Mouse (Mus musculus) thymus, adult 2 months (tissue): ENCODE data around the gene Steap3. TPM values are rescaled to one million over a fixed set of nuclear protein-coding genes. Genes with fewer than 3 reads are reported as not detected.

ENCODE experiments used
- DNase-seq: peaks from one replicate; pipeline ENCODE4 v3.0.0; 2021
- H3K27ac ChIP-seq: fragments of 200-500 bp; 2 replicates; pipeline ENCODE4 v1.5.1; 2012; ENCODE audit warnings: low read length, control low read depth; ENCODE audit not compliant: control insufficient read depth, insufficient read depth
- H3K27me3 ChIP-seq: fragments of 200-500 bp; 2 replicates; pipeline ENCODE4 v1.6.1; 2012; ENCODE audit warnings: mild to moderate bottlenecking, low read length, moderate library complexity, mixed read lengths; ENCODE audit not compliant: control insufficient read depth, insufficient read depth
- H3K36me3 ChIP-seq: fragments of 200-500 bp; 2 replicates; pipeline ENCODE4 v1.6.1; 2012; ENCODE audit warnings: mild to moderate bottlenecking, low read length, moderate library complexity; ENCODE audit not compliant: control insufficient read depth, insufficient read depth
- H3K4me1 ChIP-seq: fragments of 200-500 bp; replicated peaks from 2 replicates; pipeline ENCODE4 v1.6.1; 2012; ENCODE audit warnings: low read length; ENCODE audit not compliant: control insufficient read depth, insufficient read depth
- H3K4me3 ChIP-seq: fragments of 200-500 bp; 2 replicates; pipeline ENCODE4 v1.5.1; 2012; ENCODE audit warnings: mild to moderate bottlenecking, low read length, control low read depth, moderate library complexity; ENCODE audit not compliant: control insufficient read depth, insufficient read depth
- CTCF ChIP-seq: fragments of 200-500 bp; IDR thresholded peaks from 2 replicates; pipeline ENCODE4 v1.5.1; 2012; ENCODE audit warnings: mild to moderate bottlenecking, control low read depth, low read length, moderate library complexity, borderline replicate concordance; ENCODE audit not compliant: control insufficient read depth, poor library complexity, insufficient read depth; ENCODE audit errors: extremely low read depth
- POLR2A ChIP-seq: fragments of 200-500 bp; IDR thresholded peaks from 2 replicates; pipeline ENCODE4 v1.6.1; 2012; ENCODE audit warnings: mild to moderate bottlenecking, low read length, control low read depth, moderate library complexity; ENCODE audit not compliant: control insufficient read depth, poor library complexity, insufficient read depth; ENCODE audit errors: extremely low read depth
- WGBS: fragments of 180-500 bp; shearing (Covaris S2); methylation state at CpG from one replicate; pipeline ENCODE4 v1.1.7; 2018; 5-methylcytosine and 5-hydroxymethylcytosine counted together
- polyA plus RNA-seq: library from polyadenylated mRNA; depleted of rRNA; stranded (reverse); fragments of >200 nt; gene quantifications from 2 replicates; pipeline ENCODE4 v1.2.3, GENCODE M21; 2012

Steap3 gene
- polyA plus RNA-seq, 1 experiment = 24.2 TPM

DNA sequence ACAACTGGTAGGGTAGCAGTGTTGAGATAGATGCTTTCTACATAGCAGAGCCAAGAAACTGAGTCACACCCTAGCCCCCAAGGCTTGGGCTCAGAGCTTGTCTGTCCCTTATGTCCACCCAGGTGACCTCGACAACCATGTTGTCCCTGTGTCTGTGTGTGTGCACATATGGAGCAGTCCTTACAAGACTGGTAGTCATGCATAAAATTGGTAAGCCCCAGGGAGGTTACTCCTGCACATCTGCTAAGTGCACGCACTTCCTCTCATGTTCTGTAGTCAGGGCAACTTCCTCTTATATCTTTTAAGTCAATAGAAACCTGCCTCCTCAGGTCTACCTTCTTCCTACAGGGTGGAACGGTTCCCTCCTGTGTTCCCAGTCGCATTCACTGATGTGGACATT, 97.5 kb downstream of the Steap3 start:
- WGBS = 58% methylated on average over 4 of the region's 4 CpGs
- H3K4me1 ChIP-seq = no peaks in the 10 kb centered on the region
- H3K36me3 ChIP-seq = no peaks in the 10 kb centered on the region
- H3K27me3 ChIP-seq = no peaks in the 10 kb centered on the region
- TF ChIP-seq POLR2A (no peak), CTCF (no peak)
- no peak overlapping the region for H3K27ac ChIP-seq
- no peak overlapping the region for H3K4me3 ChIP-seq
- no peak for DNase-seq

DNA sequence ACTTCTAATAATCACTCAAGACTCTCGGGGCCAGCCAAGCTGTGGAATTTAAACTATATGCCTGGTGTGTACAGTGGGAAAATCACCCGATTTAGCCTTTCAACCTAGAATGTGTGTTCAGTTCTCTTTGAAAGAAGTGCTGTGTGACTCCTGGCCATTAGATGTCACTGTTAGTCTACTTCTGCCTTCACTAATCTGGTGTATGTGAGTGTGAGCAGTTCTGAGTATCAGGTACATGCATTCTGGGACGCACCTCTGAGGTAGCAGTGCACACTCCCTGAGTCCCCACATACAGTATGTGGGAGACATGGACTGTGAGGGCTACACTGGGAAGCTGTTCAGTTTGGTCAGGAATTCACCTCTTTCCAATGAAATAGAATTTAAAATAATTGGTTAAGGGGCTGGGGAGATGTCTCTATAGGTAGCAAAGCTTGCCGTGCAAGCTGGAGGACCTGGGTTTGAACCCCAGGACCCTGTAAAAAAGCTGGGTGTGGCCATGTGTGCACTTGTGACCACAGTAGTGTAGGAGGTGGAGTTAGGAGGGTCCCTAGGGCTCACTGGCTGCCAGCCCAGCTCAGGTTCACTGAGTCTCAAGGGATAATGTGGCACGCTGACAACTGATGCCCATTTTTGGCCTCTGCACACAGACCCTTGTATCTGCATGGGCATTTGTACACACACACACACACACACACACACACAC, 100.5 kb downstream of the Steap3 start:
- Histone ChIP-seq H3K4me1 (no peaks in the 10 kb centered on the region), H3K27me3 (no peaks in the 10 kb centered on the region), H3K36me3 (no peaks in the 10 kb centered on the region), H3K27ac (no peak overlapping the region), H3K4me3 (no peak overlapping the region)
- 81% methylated on average over 5 of the region's 5 CpGs for WGBS
- no peak for TF ChIP-seq POLR2A
- no peak for TF ChIP-seq CTCF
- no peak for DNase-seq

GRCm38 (mm10) chr1:120170307-120170706, 102.2 kb downstream of the Steap3 start:
- 88% methylated on average over 7 of the region's 7 CpGs for WGBS
- no peak for DNase-seq
- Histone ChIP-seq H3K36me3 (no peaks in the 10 kb centered on the region), H3K4me3 (no peak overlapping the region), H3K27ac (no peak overlapping the region), H3K4me1 (no peaks in the 10 kb centered on the region), H3K27me3 (no peaks in the 10 kb centered on the region)
- TF ChIP-seq CTCF (no peak), POLR2A (no peak)

DNA sequence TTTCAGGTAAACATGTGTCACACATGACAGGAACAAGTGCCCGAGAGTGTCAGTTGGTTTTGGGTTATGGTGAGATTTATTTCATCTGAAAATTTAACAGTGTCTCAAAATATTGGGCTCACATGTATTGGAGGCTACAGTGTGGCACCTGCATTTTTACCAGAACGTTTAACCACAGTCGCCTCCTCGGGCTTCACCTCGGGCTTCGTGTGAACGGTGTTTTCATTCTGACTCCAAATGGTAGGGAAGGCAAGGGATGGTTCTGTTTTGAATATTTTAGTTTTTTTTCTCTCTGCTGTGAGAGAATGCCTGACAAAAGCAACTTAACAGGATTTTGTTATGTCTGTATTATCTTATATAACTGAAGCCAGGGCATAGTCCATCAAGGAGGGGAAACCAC, 103.8 kb downstream of the Steap3 start:
- DNase-seq = no peak
- H3K27me3 ChIP-seq = no peaks in the 10 kb centered on the region
- H3K27ac ChIP-seq = no peak overlapping the region
- TF ChIP-seq CTCF = no peak
- no peak for TF ChIP-seq POLR2A
- H3K36me3 ChIP-seq = no peaks in the 10 kb centered on the region
- no peaks in the 10 kb centered on the region for H3K4me1 ChIP-seq
- H3K4me3 ChIP-seq = no peak overlapping the region
- 51% methylated on average over 7 of the region's 7 CpGs for WGBS

DNA sequence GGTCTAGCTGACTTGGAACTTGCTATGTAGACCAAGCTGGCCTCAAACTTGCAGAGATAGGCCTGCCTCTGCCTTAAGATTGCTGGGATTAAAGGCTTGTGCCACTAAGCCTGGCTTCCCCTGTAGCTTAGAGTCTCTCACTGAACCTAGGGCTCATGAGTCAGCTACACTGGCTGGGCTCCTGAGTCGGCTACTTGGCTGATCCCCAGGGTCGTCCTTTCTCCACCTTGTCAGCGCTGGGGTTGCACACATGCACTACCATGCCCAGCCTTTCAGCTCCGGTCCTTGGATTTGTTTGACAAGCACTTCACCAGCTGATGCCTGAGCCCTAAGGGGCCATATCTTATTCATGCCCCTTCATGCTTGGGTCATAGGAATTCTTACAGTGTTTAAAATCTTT, 104.5 kb downstream of the Steap3 start:
- H3K27ac ChIP-seq = no peak overlapping the region
- no peak for DNase-seq
- no peaks in the 10 kb centered on the region for H3K4me1 ChIP-seq
- no peak for TF ChIP-seq POLR2A
- no peak overlapping the region for H3K4me3 ChIP-seq
- H3K27me3 ChIP-seq = no peaks in the 10 kb centered on the region
- 94% methylated on average over 4 of the region's 4 CpGs for WGBS
- H3K36me3 ChIP-seq = no peaks in the 10 kb centered on the region

DNA sequence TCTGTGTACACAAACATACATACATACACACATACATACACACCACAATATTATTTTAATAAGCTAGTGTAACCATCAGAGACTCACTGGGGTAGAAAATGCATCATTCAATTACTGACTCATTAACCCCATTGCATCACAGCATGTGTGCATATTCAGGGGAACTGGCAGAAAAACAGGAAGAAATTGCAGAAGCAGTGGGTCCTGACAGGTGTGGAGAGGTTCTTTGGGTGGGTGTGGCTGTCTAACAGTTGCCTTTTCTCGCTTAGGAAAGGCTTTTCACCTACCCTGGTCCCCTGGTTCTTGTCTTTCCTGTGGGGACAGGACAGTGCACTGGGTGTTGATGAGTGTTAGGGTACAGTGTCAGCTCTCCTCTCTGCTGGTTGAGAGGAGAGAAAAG, 109.9 kb downstream of the Steap3 start:
- no peaks in the 10 kb centered on the region for H3K4me1 ChIP-seq
- no peaks in the 10 kb centered on the region for H3K36me3 ChIP-seq
- no peak overlapping the region for H3K4me3 ChIP-seq
- H3K27ac ChIP-seq = no peak overlapping the region
- no peak for TF ChIP-seq POLR2A
- no peak for TF ChIP-seq CTCF
- 47% methylated on average over 1 of the region's 1 CpGs for WGBS
- no peaks in the 10 kb centered on the region for H3K27me3 ChIP-seq
- no peak for DNase-seq

- Histone ChIP-seq H3K27me3 (no peaks in the 10 kb centered on the region), H3K27ac (no peak overlapping the region), H3K36me3 (no peaks in the 10 kb centered on the region), H3K4me1 (no peaks in the 10 kb centered on the region), H3K4me3 (no peak overlapping the region)
- TF ChIP-seq POLR2A = no peak
- no peak for TF ChIP-seq CTCF
- WGBS = 99% methylated on average over 5 of the region's 5 CpGs
- DNase-seq = no peak
Observed at GRCm38 (mm10) chr1:120161502-120161901, 111.0 kb downstream of the Steap3 start.
